Mouse (Mus musculus) retina, embryonic 14.5 days (tissue): ENCODE measurements around the gene Sp1.

Experiments used
- DNase-seq: peaks from one replicate; pipeline ENCODE4 v3.0.0-alpha.2; 2015; ENCODE audit warnings: low spot score

Sp1 gene

GRCm38 (mm10) chr15:102399229-102400221, 6.4 kb upstream of the Sp1 start:
- peak; percentile 74 for DNase-seq

DNA sequence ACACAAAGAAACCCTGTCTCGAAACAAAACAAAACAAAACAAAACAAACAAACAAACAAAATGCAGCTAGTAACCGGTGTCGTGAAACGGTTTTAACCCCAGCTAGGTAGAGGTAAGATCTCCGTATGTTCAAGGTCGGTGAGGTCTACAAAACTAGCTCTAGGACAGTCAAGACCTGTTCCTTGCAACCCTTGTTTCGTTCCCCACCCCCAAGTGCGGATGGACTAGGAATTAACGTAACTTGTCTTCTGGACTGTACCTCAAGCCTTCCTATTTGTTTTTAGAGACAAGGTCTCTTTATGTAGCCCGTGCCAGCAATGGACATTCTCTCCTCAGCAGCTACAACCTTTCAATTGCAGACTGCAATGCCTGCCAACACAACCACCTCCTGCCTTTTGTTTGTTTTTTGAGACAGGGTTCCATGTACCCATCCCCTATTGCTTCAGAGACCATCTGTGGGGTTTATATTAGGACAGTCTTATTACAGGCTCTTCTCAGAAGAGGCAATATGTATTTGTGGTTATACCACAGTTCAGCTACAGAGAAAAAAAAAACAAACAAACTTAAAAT, 5.4 kb upstream of the Sp1 start:
- DNase-seq: no peak

DNA sequence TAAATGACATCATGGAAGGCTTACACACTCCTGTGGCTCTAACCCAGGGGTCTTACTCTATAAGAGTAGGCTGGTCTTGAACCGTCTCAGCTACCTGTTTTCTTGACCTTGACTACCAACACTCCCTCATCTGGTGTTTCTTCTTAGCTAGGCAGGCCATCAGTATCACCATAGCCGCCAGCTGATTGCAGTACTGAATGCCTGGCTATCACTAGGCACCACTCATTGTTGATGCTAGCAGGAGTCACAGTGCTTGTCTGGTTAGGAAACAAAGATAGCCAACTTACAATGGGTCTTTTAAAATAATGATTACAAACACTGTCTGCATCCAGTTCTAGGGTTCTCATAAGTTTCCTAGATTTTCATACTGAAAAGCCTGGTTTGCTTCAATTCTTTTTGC, 4.7 kb upstream of the Sp1 start:
- DNase-seq: no peak

- no peak for DNase-seq
These were observed 3.7 kb upstream of the Sp1 start for GRCm38 (mm10) chr15:102402210-102402609.

DNA sequence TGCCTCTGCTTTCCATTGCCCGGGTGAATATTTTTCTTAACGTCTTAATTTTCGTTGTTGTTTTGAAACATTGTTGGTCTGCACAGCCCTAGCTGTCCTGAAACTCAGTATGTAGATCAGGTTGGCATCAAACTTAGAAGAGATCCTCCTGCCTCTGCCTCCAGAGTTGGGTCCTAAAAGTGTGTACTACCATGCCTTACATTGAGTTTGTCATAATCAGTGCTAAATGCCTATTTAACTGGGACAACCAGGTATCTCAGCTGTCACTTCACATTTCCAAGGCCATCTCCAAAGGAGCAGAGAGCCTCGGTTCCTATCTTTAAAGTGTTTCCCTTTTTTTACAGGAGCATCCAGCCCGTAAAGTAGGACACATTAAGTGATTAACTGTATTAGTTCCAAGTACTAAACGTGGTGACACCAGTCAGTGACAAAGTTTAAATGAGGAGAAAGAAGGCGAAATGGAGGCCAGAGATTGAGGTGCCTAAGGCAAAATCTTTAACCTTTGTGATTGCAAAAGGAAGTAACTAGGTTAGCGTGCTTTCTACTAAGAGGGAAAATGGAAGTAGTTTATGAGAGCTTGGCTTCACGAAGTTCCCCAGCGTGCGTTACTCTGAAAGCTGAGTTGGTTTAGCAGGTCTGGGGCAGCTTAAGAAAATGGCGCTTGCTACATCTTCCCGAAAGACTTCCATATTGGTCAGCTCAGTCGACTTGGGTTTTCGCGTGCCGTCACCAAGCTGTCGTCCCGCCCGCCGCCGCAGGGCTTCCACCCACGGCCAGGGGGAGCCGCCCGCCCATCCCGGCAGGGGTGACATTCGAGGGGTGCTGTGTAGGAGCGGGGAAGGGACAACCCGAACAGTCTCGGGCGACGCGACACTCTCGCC, 1.1 kb upstream of the Sp1 start:
- no peak for DNase-seq

GRCm38 (mm10) chr15:102406196-102406911, 411 bp downstream of the Sp1 start:
- peak; percentile 62 for DNase-seq

DNA sequence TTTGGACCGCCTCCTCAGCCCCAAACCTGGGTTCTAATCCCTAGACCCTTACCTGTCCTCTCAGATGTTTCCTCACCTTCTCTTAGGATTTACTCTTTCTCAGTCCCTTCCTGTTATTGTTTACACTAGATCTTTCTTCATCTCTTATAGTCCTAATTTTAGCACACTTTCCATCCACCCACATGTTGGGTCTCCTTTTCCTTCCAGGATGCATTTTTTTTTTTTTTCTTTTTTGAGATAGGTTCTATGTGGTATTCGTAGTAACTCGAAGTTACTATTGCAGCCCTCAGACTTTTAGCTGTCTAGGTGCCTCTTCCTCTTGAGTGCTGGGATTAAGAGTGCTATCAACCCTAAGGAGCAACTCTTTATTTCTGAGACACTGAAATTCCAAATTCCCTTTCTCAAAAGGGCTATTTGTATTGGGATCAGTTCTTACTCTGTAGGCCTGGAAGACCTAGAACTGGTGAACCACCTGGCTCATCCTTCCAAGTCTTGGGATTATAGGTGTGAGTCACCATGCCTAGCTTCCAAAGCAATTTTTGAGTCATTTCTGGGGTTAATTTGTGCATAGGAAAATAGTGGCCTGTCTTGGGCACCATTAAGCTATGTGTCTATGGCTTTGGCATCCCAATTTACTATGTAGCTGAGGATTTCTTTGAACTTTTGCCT, 1.1 kb downstream of the Sp1 start:
- no peak for DNase-seq

- DNase-seq: no peak
These were observed 2.0 kb downstream of the Sp1 start for GRCm38 (mm10) chr15:102407681-102408557.

DNA sequence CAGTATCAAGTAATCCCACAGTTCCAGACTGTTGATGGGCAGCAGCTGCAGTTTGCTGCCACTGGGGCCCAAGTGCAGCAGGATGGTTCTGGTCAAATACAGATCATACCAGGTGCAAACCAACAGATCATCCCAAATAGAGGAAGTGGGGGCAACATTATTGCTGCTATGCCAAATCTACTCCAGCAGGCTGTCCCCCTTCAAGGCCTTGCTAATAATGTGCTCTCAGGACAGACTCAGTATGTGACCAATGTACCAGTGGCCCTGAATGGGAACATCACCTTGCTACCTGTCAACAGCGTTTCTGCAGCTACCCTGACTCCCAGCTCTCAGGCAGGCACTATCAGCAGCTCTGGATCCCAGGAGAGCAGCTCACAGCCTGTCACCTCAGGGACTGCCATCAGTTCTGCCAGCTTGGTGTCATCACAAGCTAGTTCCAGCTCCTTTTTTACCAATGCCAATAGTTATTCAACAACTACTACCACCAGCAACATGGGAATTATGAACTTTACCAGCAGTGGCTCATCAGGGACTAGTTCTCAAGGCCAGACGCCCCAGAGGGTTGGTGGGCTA, 2.7 kb downstream of the Sp1 start:
- DNase-seq: no peak

DNA sequence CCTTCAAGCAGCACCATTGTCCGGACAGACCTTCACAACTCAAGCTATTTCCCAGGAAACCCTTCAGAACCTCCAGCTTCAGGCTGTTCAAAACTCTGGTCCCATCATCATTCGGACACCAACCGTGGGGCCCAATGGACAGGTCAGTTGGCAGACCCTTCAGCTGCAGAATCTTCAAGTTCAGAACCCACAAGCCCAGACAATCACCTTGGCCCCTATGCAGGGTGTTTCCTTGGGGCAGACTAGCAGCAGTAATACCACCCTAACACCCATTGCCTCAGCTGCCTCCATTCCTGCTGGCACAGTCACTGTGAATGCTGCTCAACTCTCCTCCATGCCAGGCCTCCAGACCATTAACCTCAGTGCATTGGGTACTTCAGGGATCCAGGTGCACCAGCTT, 3.3 kb downstream of the Sp1 start:
- no peak for DNase-seq

GRCm38 (mm10) chr15:102411077-102411476, 5.1 kb downstream of the Sp1 start:
- DNase-seq: no peak

DNA sequence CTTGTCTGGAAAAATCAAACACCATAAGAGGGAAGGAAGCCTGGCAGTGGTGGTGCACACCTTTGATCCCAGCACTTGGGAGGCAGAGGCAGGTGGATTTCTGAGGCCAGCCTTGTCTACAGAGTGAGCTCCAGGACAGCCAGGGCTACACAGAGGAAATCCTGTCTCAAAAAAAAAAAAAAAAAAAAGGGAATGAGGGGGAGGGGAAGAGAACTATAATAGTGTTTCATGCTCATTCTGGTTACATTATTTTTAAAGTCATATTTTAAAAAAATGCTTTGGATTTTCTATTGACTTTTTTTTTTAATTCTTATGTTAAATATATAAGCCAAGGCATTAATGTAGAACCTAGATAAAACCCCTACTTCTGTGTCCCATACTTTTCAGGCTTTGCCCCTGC, 7.7 kb downstream of the Sp1 start:
- no peak for DNase-seq

DNA sequence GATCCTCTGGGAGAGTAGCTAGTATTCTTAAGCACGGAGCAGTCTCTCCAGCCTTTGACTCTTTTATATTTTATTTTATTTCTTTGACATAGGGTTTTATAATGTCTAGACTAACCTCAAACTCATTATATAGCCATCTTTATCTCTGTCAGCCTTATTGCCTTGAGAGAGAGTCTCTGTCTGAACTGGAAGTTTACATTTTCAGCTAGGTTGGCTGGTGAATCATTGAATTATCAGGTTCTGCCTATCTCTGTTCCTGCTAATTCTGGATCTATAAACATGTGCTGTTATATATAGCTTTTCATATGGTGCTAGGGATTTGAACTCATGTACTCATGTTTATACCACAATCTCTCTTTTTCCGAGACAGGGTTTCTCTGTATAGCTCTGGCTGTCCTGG, 11.6 kb downstream of the Sp1 start:
- no peak for DNase-seq

DNA sequence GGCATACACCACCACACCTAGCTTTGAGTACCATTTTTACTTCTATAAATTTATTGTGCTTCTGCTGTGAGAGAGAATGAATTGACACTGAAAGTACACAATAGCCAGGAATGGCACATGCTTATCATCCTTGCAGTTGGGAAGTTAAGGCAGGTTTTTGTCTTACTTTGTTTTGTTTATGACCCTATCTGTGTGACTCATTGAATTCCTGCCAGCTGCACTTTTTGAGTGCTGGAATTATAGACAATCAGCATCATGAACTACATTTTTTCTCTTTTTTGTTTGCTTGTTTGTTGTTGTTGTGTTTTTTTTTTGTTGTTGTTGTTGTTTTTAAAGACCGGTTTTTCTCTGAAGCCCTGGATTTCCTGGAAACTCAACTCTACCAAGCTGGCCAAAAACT, 15.0 kb downstream of the Sp1 start:
- no peak for DNase-seq

- peak; percentile 86 for DNase-seq
These were observed 15.5 kb downstream of the Sp1 start for GRCm38 (mm10) chr15:102421437-102421836.

GRCm38 (mm10) chr15:102423602-102424240, 17.8 kb downstream of the Sp1 start:
- DNase-seq: no peak

DNA sequence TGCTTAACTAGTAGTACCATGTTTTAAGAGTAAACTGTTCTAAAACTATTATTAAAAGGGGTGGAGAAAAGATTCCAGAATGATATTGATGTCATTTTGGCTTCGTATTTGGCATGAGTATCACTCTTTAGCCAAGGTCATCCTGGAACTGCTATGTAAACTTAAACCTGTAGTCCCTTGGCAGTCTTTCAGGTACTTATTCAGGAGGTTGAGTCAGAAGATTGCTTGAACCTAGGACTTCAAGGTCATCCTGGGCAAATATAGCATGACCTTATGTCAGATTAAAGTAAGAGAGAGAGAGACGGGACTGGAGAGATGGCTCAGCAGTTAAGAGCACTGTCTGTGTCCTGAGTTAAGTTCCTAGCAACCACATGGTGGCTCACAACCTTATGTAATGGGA, 18.7 kb downstream of the Sp1 start:
- no peak for DNase-seq

DNA sequence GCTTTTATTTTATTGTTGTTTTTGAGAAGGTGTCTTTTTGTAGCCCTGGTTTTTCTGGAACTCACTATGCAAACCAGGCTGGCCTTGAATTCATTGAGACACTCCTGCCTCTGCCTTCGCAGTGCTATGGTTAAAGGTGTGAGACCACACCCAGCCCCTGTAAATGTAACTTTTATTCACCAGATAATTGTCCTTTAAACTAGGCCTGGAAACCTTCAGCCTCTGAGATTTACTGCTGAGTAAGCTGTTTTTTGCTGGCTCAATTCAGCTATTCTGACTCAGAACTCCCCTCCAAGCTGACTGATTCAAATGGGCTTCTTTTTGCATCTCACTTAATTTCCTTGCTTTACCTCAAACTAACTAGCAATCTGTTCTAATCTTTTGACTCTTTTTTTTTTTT, 21.0 kb downstream of the Sp1 start:
- DNase-seq: no peak

GRCm38 (mm10) chr15:102432046-102432445, 26.1 kb downstream of the Sp1 start:
- DNase-seq: no peak
